Mouse (Mus musculus) cerebral cortex, adult 2 months (tissue): ENCODE data around the gene Ifi27l2b.

ENCODE experiments used
- WGBS: fragments of 180-500 bp; shearing (Covaris S2); methylation state at CpG from one replicate; pipeline ENCODE4 v1.1.7; 2018; 5-methylcytosine and 5-hydroxymethylcytosine counted together

The Ifi27l2b gene

GRCm38 (mm10) chr12:103433986-103434731 is 22.9 kb downstream of the Ifi27l2b start, which contains the start of gene Ifi27:
Gene Ifi27, plus strand, starts transcription at chr12:103434211.
- WGBS = 48% methylated on average over 8 of the region's 8 CpGs

DNA sequence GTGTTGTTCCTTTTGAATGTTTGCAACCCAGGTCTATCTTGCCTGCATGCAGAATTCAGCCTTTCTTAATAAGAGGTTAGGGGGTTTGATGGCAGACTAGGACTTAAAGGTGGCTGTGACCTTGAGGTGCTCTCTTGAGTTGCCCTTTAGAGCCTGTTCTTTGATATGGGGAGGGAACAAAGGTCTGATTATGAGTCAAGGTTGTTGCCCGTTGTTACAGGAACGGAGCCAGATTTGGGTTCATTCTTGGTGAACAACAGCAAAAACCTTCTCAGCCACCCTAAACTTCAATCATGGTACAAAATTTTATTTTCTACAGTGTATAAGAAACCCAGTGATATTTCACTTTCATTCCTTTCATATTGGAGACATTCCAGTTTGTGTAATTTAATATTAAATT is 23.6 kb downstream of the Ifi27l2b start:
- WGBS = 77% methylated on average over 2 of the region's 2 CpGs

DNA sequence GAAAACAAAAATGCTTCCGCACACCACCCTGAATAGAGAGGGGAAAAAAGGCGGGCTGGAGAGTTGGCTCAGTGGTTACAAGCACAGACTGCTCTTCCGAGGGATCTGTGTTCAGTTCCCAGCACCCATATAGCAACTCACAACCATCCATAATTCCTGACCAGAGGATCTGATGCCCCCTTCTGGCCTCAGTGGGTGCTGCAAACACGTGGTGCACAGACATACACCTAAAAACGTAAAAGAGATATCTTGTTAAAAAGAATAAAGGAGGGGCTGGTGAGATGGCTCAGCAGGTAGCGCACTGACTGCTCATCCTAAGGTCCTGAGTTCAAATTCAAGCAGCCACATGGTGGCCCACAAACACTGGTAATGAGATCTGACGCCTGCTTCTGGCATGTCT is 30.3 kb downstream of the Ifi27l2b start:
- WGBS = 87% methylated on average over 7 of the region's 7 CpGs

DNA sequence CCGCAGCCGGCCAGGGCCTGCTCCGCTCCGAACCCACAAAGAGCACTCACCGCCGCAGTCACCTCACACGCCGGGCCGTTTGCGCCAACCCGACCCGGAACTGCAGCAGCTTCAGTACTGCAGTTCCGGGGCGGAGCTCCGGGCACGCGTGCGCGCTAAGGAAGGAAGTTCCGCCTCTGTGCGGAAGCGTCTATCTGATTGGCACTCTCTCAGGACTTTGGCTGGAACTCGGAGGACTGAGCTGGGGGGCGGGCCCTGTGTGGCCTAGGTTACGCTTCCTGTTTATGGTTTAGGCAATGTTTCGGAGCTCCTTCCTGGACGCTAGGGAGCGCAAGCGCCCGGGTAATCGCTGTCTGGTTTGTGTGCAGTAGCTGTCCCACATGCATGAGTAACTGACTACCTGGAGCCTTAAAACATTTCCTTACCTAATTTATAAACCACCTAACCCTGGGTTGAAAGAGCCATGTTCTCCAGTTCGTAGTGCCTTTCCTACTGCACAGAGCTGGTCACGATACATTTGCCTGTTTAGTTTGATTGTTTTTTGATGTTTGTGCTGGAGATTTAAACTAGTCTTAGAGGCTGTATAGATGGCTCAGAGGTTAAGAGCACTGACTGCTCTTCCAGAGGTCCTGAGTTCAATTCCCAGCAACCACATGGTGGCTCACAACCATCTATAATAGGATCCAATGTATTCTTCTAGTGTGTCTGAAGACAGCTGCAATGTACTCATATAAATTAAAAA is 31.1 kb downstream of the Ifi27l2b start, which contains the start of gene Ddx24:
Ddx24 (minus strand) TSS at position 102 of the 742 bp plus-strand sequence.
- 1% methylated on average over 33 of the region's 33 CpGs for WGBS

- 5% methylated on average over 33 of the region's 33 CpGs for WGBS
Observed at GRCm38 (mm10) chr12:103425016-103425728, 31.9 kb downstream of the Ifi27l2b start.

DNA sequence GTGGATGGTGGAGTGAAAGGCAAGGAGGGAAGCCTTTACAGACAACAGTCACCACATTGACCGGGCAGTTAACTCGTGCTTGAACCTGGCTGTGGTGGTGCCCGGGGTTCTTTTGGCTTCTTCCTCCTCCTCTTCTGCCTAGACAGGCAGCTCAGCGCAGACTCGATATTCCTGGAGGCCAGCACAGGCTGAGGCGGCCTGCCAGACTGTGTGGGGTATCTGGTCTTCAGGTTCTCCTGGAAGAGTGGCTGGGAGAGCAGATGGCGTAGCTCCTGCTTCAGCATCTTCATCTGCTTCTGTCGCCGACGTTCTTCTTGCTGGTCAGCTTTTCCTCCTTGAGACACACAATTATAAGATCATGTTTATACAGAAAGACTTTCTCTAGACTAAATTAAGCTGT is 48.9 kb downstream of the Ifi27l2b start:
- 59% methylated on average over 10 of the region's 10 CpGs for WGBS

DNA sequence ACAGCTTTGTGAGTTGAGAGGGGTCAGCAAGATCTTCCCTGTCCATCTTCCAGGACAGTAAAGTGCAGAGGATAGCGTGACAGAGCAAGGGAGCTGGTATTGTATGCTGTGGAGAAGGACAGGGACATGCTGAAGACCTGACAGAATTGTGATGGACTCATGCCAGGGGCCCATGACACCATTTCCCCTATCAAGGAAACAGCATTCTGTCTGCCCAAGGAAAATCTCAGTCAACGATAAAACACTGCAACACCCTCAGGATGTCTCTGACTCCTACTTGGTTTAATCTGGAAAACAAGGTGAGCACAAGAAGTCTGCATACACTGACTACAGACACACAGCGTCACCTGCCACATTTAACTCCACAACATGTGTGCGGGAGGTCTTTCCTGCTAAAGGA is 49.3 kb downstream of the Ifi27l2b start, which contains the start of gene 9330161L09Rik:
9330161L09Rik (minus strand) TSS at position 101 of the 400 bp plus-strand sequence.
- WGBS = 68% methylated on average over 4 of the region's 4 CpGs

DNA sequence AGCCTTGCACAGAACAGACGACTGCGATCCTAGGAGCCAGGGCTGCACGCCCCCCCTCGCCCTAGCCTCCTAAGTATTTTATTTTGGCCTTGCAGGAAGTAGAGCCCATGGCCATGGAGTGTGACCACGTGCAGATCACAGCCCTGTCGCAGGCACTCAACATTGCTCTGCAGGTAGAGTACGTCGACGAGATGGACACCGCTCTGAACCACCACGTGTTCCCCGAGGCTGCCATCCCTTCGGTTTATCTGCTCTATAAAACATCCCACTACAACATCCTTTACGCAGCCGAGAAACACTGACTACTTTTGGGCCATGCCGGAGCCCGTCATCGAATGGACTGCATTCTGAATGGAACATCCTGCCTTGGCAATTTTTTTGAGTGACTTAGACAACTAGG is 52.9 kb downstream of the Ifi27l2b start:
- 84% methylated on average over 18 of the region's 18 CpGs for WGBS
